Mouse (Mus musculus) stomach, postnatal 0 days (tissue): ENCODE data around the gene Gtf2i. TPM values are rescaled to one million over a fixed set of nuclear protein-coding genes. Genes with fewer than 3 reads are reported as not detected.
"Not testable (repeated sequence)": the region's sequence is repeated elsewhere in the genome, so short reads cannot be mapped to it uniquely, and the experiment has no call there.

Source experiments
- ATAC-seq: fragments of 200-750 bp; cut with Nextera tagmentation; 2 replicates; pipeline ENCODE4 v1.8.0; 2017; ENCODE audit not compliant: low FRiP score, low TSS enrichment
- DNase-seq: peaks from one replicate; pipeline ENCODE4 v3.0.0-alpha.2; 2016; ENCODE audit warnings: low spot score
- H3K27ac ChIP-seq: fragments of 300-500 bp; sonication (generic); replicated peaks from 2 replicates; pipeline ENCODE4 v1.5.1; 2014; ENCODE audit warnings: mild to moderate bottlenecking, control low read depth
- H3K27me3 ChIP-seq: fragments of 300-500 bp; sonication (generic); 2 replicates; pipeline ENCODE4 v1.6.1; 2014; ENCODE audit warnings: low read length; ENCODE audit not compliant: control insufficient read depth, insufficient read depth
- H3K36me3 ChIP-seq: fragments of 300-500 bp; sonication (generic); 2 replicates; pipeline ENCODE4 v1.6.1; 2014; ENCODE audit warnings: low read length, mixed read lengths; ENCODE audit not compliant: control insufficient read depth, insufficient read depth
- H3K4me1 ChIP-seq: fragments of 300-500 bp; sonication (generic); replicated peaks from 2 replicates; pipeline ENCODE4 v1.6.1; 2014; ENCODE audit warnings: antibody characterized with exemption; ENCODE audit not compliant: control insufficient read depth, insufficient read depth
- H3K4me2 ChIP-seq: fragments of 300-500 bp; sonication (generic); replicated peaks from 2 replicates; pipeline ENCODE4 v1.6.1; 2014; ENCODE audit warnings: low read depth, mild to moderate bottlenecking, control low read depth, moderate library complexity
- H3K4me3 ChIP-seq: fragments of 300-500 bp; sonication (generic); 2 replicates; pipeline ENCODE4 v1.5.1; 2014; ENCODE audit warnings: low read depth, low read length, control low read depth
- H3K9ac ChIP-seq: fragments of 300-500 bp; sonication (generic); 2 replicates; pipeline ENCODE4 v1.6.1; 2014; ENCODE audit warnings: mild to moderate bottlenecking, low read length, control low read depth, mixed read lengths
- H3K9me3 ChIP-seq: fragments of 300-500 bp; sonication (generic); 2 replicates; pipeline ENCODE4 v1.6.1; 2016; ENCODE audit warnings: low read length; ENCODE audit not compliant: control insufficient read depth
- CTCF ChIP-seq: IDR thresholded peaks from 2 replicates; pipeline ENCODE4 v1.5.1; 2016; ENCODE audit warnings: antibody characterized with exemption, low read depth, mild to moderate bottlenecking, moderate library complexity
- EP300 ChIP-seq: optimal IDR thresholded peaks from 2 replicates; pipeline ENCODE3; 2016; ENCODE audit warnings: antibody characterized with exemption
- WGBS: fragments of 180-500 bp; shearing (Covaris S2); extraction: QIAGEN DNeasy Blood & Tissue Kit; methylation state at CpG from one replicate; pipeline ENCODE4 v1.1.7; 2014; 5-methylcytosine and 5-hydroxymethylcytosine counted together
- polyA plus RNA-seq: library from polyadenylated mRNA; unstranded; fragments of >200 nt; fragmentation: Nextera tagmentation; extraction: Ambion mirVana; gene quantifications from 2 replicates; pipeline ENCODE4 v1.2.1, GENCODE M21; 2015

Gtf2i gene
- polyA plus RNA-seq = 63.0 and 81.9 TPM in 2 replicates

GRCm38 (mm10) chr5:134314688-134315622 is at the start of gene Gtf2i:
Gene Gtf2i (minus strand): TSS chr5:134314760.
- WGBS = under 1% methylated on average over 40 of the region's 40 CpGs
- H3K9ac ChIP-seq = peak within 1 kb of the TSS; percentile 93

GRCm38 (mm10) chr5:134359101-134359500 is 44.5 kb upstream of the Gtf2i start:
- no peak overlapping the region for H3K4me2 ChIP-seq
- no peak overlapping the region for H3K4me3 ChIP-seq
- no peak overlapping the region for H3K27ac ChIP-seq
- no peak overlapping the region for H3K9ac ChIP-seq
- no peaks in the 10 kb centered on the region for H3K9me3 ChIP-seq
- H3K27me3 ChIP-seq = no peaks in the 10 kb centered on the region
- TF ChIP-seq CTCF (no peak), EP300 (no peak)
- no peaks in the 10 kb centered on the region for H3K4me1 ChIP-seq
- H3K36me3 ChIP-seq = peaks cover 19% of the 10 kb centered on the region
- no peak for DNase-seq
- ATAC-seq = no peak
- WGBS = 89% methylated on average over 4 of the region's 4 CpGs

More at GRCm38 (mm10) chr5:134314688-134315622, at the start of gene Gtf2i:
- no peaks in the 10 kb centered on the region for H3K9me3 ChIP-seq
- no peak; the same call in 1 of the 2 replicates for TF ChIP-seq CTCF
- TF ChIP-seq EP300 = peak; percentile 78
- peak within 1 kb of the TSS; percentile 86 for H3K4me2 ChIP-seq
- no peaks in the 10 kb centered on the region for H3K36me3 ChIP-seq
- no peaks in the 10 kb centered on the region for H3K27me3 ChIP-seq
- peak within 1 kb of the TSS; percentile 99 for H3K27ac ChIP-seq
- ATAC-seq = peak; percentile 91
- DNase-seq = peak; percentile 96
- peak within 1 kb of the TSS; percentile 88 for H3K4me3 ChIP-seq
- 0 out of 2 replicates have a peak, but pooled peaks cover 3% of the 10 kb centered on the region for H3K4me1 ChIP-seq

- H3K4me2 ChIP-seq, H3K9me3 ChIP-seq, H3K27me3 ChIP-seq, H3K4me3 ChIP-seq, H3K36me3 ChIP-seq, DNase-seq, ATAC-seq, H3K9ac ChIP-seq, H3K27ac ChIP-seq, H3K4me1 ChIP-seq: not testable (repeated sequence)
- 88% methylated on average over 4 of the region's 4 CpGs for WGBS
These were observed 40.8 kb upstream of the Gtf2i start for GRCm38 (mm10) chr5:134355372-134355771.

- Histone ChIP-seq H3K4me1 (no peaks in the 10 kb centered on the region), H3K4me3 (no peak overlapping the region), H3K36me3 (no peaks in the 10 kb centered on the region), H3K9me3 (no peaks in the 10 kb centered on the region), H3K27me3 (no peaks in the 10 kb centered on the region), H3K27ac (no peak overlapping the region), H3K4me2 (no peak overlapping the region), H3K9ac (no peak overlapping the region)
- DNase-seq = no peak
- TF ChIP-seq CTCF (no peak), EP300 (no peak)
- 75% methylated on average over 4 of the region's 4 CpGs for WGBS
- ATAC-seq = no peak
These were observed 38.6 kb upstream of the Gtf2i start for GRCm38 (mm10) chr5:134353117-134353516.

- H3K9ac ChIP-seq = no peak overlapping the region
- H3K27ac ChIP-seq = peak overlapping the region; percentile 14; the same call in 1 of the 2 replicates
These were observed 38.0 kb upstream of the Gtf2i start for GRCm38 (mm10) chr5:134352527-134353001.

GRCm38 (mm10) chr5:134350660-134351059 is 36.1 kb upstream of the Gtf2i start:
- Histone ChIP-seq H3K4me1 (no peaks in the 10 kb centered on the region), H3K4me2 (no peak overlapping the region), H3K9ac (no peak overlapping the region), H3K36me3 (no peaks in the 10 kb centered on the region), H3K4me3 (no peak overlapping the region), H3K27me3 (no peaks in the 10 kb centered on the region), H3K9me3 (no peaks in the 10 kb centered on the region), H3K27ac (no peak overlapping the region)
- TF ChIP-seq EP300 = no peak
- no peak for TF ChIP-seq CTCF
- peak; percentile 91 for DNase-seq
- 7% methylated on average over 10 of the region's 10 CpGs for WGBS
- peak; percentile 94 for ATAC-seq

More at GRCm38 (mm10) chr5:134352527-134353001, 38.0 kb upstream of the Gtf2i start:
- DNase-seq (no peak), ATAC-seq (no peak)
- Histone ChIP-seq H3K4me2 (no peak overlapping the region), H3K36me3 (no peaks in the 10 kb centered on the region), H3K27me3 (no peaks in the 10 kb centered on the region), H3K4me3 (no peak overlapping the region), H3K4me1 (no peaks in the 10 kb centered on the region), H3K9me3 (no peaks in the 10 kb centered on the region)
- no peak for TF ChIP-seq EP300
- TF ChIP-seq CTCF = no peak
- WGBS = 46% methylated on average over 3 of the region's 3 CpGs
